Mouse (Mus musculus): Measurements from ENCODE around the gene Slc7a7.

- TF ChIP-seq POLR2A (IDR thresholded peaks at IDR 0.05; ENCODE audit: borderline replicate concordance, insufficient read depth, low read length) (no peak), CTCF (IDR thresholded peaks at IDR 0.05; ENCODE audit: borderline replicate concordance, insufficient read depth, low read depth, low read length) (no peak)
Measured at GRCm38 (mm10) chr14:54331178-54331577, 86.4 kb downstream of the Slc7a7 start.

Data from cerebellum, adult 2 months (tissue).